ENCODE assay signal across 18 mouse cellular contexts in the genomic region with DNA sequence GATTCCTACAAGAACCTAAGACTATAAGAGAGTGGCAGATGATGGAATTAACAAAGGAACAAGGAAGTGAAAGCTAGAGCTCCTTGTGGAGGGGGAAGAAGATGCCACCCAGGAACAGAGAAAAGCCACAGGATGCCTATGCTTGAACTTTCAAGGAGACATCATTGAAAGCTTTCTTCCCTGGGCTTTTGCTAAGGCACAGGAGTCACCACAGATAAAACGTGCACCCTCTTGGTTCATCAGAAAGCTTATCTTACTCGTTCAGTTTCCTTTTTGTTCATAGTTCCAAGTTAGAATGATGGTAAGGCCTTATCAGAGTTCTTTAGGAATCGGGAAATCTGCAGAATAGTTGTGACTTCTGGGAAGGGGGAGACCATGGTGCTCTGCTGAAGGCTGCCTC.
"Had no signal": no experiment of that assay in that cellular context is flagged by ENCODE, and none has a peak within 500 bp of the region (broad histone marks: within the 10 kb centered on the region; RNA-seq: fewer than 3 reads in every experiment).

No protein-coding gene starts in this region.

- H3K4me3 ChIP-seq: layer of hippocampus, adult 2 months; left cerebral cortex, adult 2 months; liver, embryonic 13.5 days; midbrain, embryonic 13.5 days; neural tube, embryonic 12.5 days; neural tube, embryonic 15.5 days; stomach, embryonic 15.5 days had no signal

- H3K9ac ChIP-seq: liver, embryonic 13.5 days; midbrain, embryonic 13.5 days; neural tube, embryonic 12.5 days; neural tube, embryonic 15.5 days; stomach, embryonic 15.5 days had no signal

- H3K27ac ChIP-seq: kidney, postnatal 0 days; layer of hippocampus, adult 2 months; left cerebral cortex, adult 2 months; liver, embryonic 13.5 days; macrophage; midbrain, embryonic 13.5 days; neural tube, embryonic 12.5 days; neural tube, embryonic 15.5 days; stomach, embryonic 15.5 days had no signal

- H3K4me1 ChIP-seq: liver, embryonic 13.5 days; midbrain, embryonic 13.5 days; neural tube, embryonic 12.5 days; neural tube, embryonic 15.5 days; stomach, embryonic 15.5 days had no signal

- DNase-seq: kidney, adult 2 months; kidney, postnatal 25 days; layer of hippocampus, adult 9-11 months; liver, embryonic 13.5 days; lung, adult 2 months; right cerebral cortex, postnatal 25 days; spleen, adult 18-20 months; thymus, postnatal 25 days had no signal

- ATAC-seq: intestine, postnatal 0 days; midbrain, embryonic 13.5 days; midbrain, embryonic 16.5 days had no signal

- H3K4me2 ChIP-seq: liver, embryonic 13.5 days; midbrain, embryonic 13.5 days; neural tube, embryonic 12.5 days; neural tube, embryonic 15.5 days; stomach, embryonic 15.5 days had no signal

- H3K9me3 ChIP-seq: liver, embryonic 13.5 days; midbrain, embryonic 13.5 days; neural tube, embryonic 12.5 days; neural tube, embryonic 15.5 days; stomach, embryonic 15.5 days had no signal

- H3K36me3 ChIP-seq: liver, embryonic 13.5 days; midbrain, embryonic 13.5 days; neural tube, embryonic 12.5 days; neural tube, embryonic 15.5 days; stomach, embryonic 15.5 days had no signal

- H3K27me3 ChIP-seq: liver, embryonic 13.5 days; neural tube, embryonic 12.5 days; stomach, embryonic 15.5 days had no signal
